Mouse (Mus musculus): ENCODE measurements around the gene Gsg1. TPM values are rescaled to one million over a fixed set of nuclear protein-coding genes. Genes with fewer than 3 reads are reported as not detected.

Gene Gsg1
- total and polyA plus RNA-seq, 3 experiments, result not detected

DNA sequence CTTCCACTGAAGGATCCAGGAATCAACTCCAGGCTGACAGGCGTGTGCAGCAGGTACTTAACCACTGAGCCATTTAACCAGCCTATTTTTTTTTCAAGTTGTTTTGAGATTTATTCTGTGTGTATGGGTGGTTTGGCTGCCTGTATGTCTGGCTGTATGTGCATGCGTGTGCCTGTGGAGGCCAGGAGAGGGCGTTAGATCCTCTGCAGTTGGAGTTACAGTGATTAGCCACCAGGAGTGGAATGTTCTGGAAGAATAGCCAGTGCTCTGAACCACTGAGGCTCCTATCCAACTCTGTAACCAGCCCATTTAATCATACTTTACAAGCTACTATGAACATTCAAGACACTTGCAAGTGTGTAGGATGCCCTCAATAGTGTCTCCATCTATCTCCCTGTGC, 17.6 kb downstream of the Gsg1 start:
- H3K4me3 ChIP-seq (ENCODE audit: control insufficient read depth in 1 of 2, insufficient read depth in 1 of 2, low read depth in 2 of 2, low read length in 2 of 2), result no peak overlapping the region
- H3K9me3 ChIP-seq (replicated peaks; ENCODE audit: insufficient read depth, low read length), result no peaks in the 10 kb centered on the region
- H3K9ac ChIP-seq (ENCODE audit: control insufficient read depth, low read depth, low read length, poor library complexity, severe bottlenecking), result no peak overlapping the region
- TF ChIP-seq TCF12 (IDR thresholded peaks at IDR 0.05; ENCODE audit: low read depth, low read length), result no peak
- peak in 2 of 3 experiments; percentile 13 to 14; a peak in 1 of 6 replicates for TF ChIP-seq CTCF (IDR thresholded peaks at IDR 0.05 in 2 of 3, conservative IDR thresholded peaks at IDR 0.05 in 1 of 3; ENCODE audit: control insufficient read depth in 1 of 3, insufficient read depth in 1 of 3, low read depth in 2 of 3, low read length in 3 of 3, poor library complexity in 1 of 3, severe bottlenecking in 1 of 3)
- no peaks in the 10 kb centered on the region for H3K4me1 ChIP-seq (ENCODE audit: control insufficient read depth in 1 of 2, insufficient read depth in 2 of 2, low read length in 2 of 2)
- no peaks in the 10 kb centered on the region for H3K79me2 ChIP-seq (ENCODE audit: control insufficient read depth, insufficient read depth, low read length, poor library complexity)
- DNase-seq (ENCODE audit: low read depth, low spot score), result no peak
- no peaks in the 10 kb centered on the region; a peak in 1 of 4 replicates for H3K36me3 ChIP-seq (ENCODE audit: control insufficient read depth in 1 of 2, insufficient read depth in 2 of 2, low read length in 2 of 2)
- no peaks in the 10 kb centered on the region for H3K27me3 ChIP-seq (ENCODE audit: control insufficient read depth in 1 of 2, insufficient read depth in 2 of 2, low read length in 2 of 2)
- H3K27ac ChIP-seq (ENCODE audit: control insufficient read depth, low read depth, low read length), result no peak overlapping the region

DNA sequence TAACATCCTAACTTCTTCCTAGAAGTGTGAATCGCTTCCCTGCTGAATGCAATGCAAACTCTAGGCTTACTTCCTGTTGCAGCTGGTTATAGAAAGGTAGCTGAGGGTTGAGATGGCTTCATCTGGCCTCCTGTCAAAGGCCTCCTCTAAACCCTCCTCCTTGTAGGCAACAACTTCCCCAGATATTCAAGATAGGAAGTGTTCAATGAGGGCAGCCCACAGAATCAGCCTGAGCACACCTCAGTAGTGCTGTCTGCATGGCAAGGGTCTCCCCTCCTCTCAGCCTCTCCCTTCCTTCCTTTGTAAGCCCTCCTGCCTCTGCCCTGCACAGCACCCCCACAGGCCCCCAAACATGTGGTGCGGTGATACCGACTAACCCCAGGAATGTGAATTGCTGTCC, 18.4 kb downstream of the Gsg1 start:
- H3K36me3 ChIP-seq (ENCODE audit: control insufficient read depth in 1 of 2, insufficient read depth in 2 of 2, low read length in 2 of 2), result no peaks in the 10 kb centered on the region; a peak in 1 of 4 replicates

DNA sequence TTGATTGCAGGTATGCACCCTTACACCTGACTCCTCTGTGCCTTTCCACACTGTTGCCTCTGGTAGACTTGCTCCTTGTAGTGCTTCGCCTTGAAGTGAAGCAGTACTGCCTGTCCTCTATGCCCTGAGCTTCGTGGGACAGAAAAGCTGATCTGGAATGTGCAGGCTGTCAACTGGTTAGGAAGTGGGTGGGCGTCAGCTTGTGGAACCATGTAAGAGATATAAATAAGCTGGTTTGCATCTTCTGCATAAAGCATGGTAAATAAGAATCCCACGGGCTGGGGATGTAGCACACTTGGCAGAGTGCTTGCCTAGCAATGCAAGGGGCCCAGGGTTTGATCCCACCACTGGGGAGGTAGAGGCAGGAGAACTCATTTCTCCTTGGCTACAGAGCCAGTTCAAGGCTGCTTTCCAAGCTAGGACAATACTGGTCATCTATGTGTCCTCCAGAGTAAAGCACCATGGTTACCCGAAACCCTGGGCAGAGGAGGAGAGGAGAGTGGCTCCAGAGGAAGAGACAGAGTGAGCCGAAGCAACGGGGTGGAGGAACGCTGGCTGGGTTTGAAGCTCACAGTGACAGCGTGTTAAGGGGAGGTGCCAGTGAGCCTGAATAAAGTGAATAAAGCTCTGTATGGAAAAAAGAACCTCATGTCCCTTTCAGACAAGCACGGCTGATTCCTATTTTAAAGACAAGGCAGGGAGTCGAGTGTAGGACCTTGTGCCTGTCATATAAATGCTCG, 21.5 kb downstream of the Gsg1 start:
- no peaks in the 10 kb centered on the region for H3K4me1 ChIP-seq (ENCODE audit: control insufficient read depth in 1 of 2, insufficient read depth in 2 of 2, low read length in 2 of 2)
- no peak overlapping the region for H3K4me3 ChIP-seq (ENCODE audit: control insufficient read depth in 1 of 2, insufficient read depth in 1 of 2, low read depth in 2 of 2, low read length in 2 of 2)
- no peaks in the 10 kb centered on the region; a peak in 1 of 4 replicates for H3K36me3 ChIP-seq (ENCODE audit: control insufficient read depth in 1 of 2, insufficient read depth in 2 of 2, low read length in 2 of 2)
- no peak for DNase-seq (ENCODE audit: low read depth, low spot score)
- no peak overlapping the region for H3K9ac ChIP-seq (ENCODE audit: control insufficient read depth, low read depth, low read length, poor library complexity, severe bottlenecking)
- TF ChIP-seq ZKSCAN1 (IDR thresholded peaks at IDR 0.05; ENCODE audit: low read depth, low read length) (no peak), CTCF (IDR thresholded peaks at IDR 0.05 in 2 of 3, conservative IDR thresholded peaks at IDR 0.05 in 1 of 3; ENCODE audit: control insufficient read depth in 1 of 3, insufficient read depth in 1 of 3, low read depth in 2 of 3, low read length in 3 of 3, poor library complexity in 1 of 3, severe bottlenecking in 1 of 3) (no peak), MAZ (IDR thresholded peaks at IDR 0.05; ENCODE audit: low read depth, low read length) (no peak), SMC3 (IDR thresholded peaks at IDR 0.05; ENCODE audit: low read depth, low read length) (no peak), KAT2A (conservative IDR thresholded peaks at IDR 0.05; ENCODE audit: low read depth, low read length) (no peak), ZC3H11A (IDR thresholded peaks at IDR 0.05; ENCODE audit: low read depth, low read length) (no peak), POLR2AphosphoS5 (IDR thresholded peaks at IDR 0.05; ENCODE audit: borderline replicate concordance, low read depth, low read length) (no peak), GATA1 (IDR thresholded peaks at IDR 0.05; ENCODE audit: low read depth, low read length) (no peak), TBP (IDR thresholded peaks at IDR 0.05; ENCODE audit: low read depth, low read length) (no peak), MAFK (IDR thresholded peaks at IDR 0.05; ENCODE audit: borderline replicate concordance, low read depth, low read length) (no peak), POLR2A (IDR thresholded peaks at IDR 0.05; ENCODE audit: control insufficient read depth in 1 of 2, insufficient read depth in 1 of 2, low read depth in 1 of 2, low read length in 2 of 2, poor library complexity in 1 of 2) (no peak)
- no peaks in the 10 kb centered on the region for H3K9me3 ChIP-seq (replicated peaks; ENCODE audit: insufficient read depth, low read length)
- no peaks in the 10 kb centered on the region for H3K79me2 ChIP-seq (ENCODE audit: control insufficient read depth, insufficient read depth, low read length, poor library complexity)
- H3K27ac ChIP-seq (ENCODE audit: control insufficient read depth, low read depth, low read length), result no peak overlapping the region
- H3K27me3 ChIP-seq (ENCODE audit: control insufficient read depth in 1 of 2, insufficient read depth in 2 of 2, low read length in 2 of 2), result no peaks in the 10 kb centered on the region

More for the DNA sequence above, 18.4 kb downstream of the Gsg1 start:
- Histone ChIP-seq H3K9ac (ENCODE audit: control insufficient read depth, low read depth, low read length, poor library complexity, severe bottlenecking) (no peak overlapping the region), H3K27ac (ENCODE audit: control insufficient read depth, low read depth, low read length) (no peak overlapping the region), H3K27me3 (ENCODE audit: control insufficient read depth in 1 of 2, insufficient read depth in 2 of 2, low read length in 2 of 2) (no peaks in the 10 kb centered on the region), H3K4me1 (ENCODE audit: control insufficient read depth in 1 of 2, insufficient read depth in 2 of 2, low read length in 2 of 2) (no peaks in the 10 kb centered on the region), H3K4me3 (ENCODE audit: control insufficient read depth in 1 of 2, insufficient read depth in 1 of 2, low read depth in 2 of 2, low read length in 2 of 2) (no peak overlapping the region), H3K79me2 (ENCODE audit: control insufficient read depth, insufficient read depth, low read length, poor library complexity) (no peaks in the 10 kb centered on the region), H3K9me3 (replicated peaks; ENCODE audit: insufficient read depth, low read length) (no peaks in the 10 kb centered on the region)
- DNase-seq (ENCODE audit: low read depth, low spot score), result peak; percentile 35
- TF ChIP-seq ETS1 (IDR thresholded peaks at IDR 0.05; ENCODE audit: low read depth, low read length), result no peak
- TF ChIP-seq RCOR1 (IDR thresholded peaks at IDR 0.05; ENCODE audit: low read depth, low read length), result no peak
- no peak for TF ChIP-seq ZC3H11A (IDR thresholded peaks at IDR 0.05; ENCODE audit: low read depth, low read length)

All from MEL (cell line).